Mouse (Mus musculus): Measurements from ENCODE around the gene Abcg2. TPM values are rescaled to one million over a fixed set of nuclear protein-coding genes. Genes with fewer than 3 reads are reported as not detected.
A peak's percentile ranks its signal among the peaks of the same experiment; 100 is the strongest.

The Abcg2 gene
- polyA plus RNA-seq, 1 experiment from 2014 or later = 99.1 TPM

DNA sequence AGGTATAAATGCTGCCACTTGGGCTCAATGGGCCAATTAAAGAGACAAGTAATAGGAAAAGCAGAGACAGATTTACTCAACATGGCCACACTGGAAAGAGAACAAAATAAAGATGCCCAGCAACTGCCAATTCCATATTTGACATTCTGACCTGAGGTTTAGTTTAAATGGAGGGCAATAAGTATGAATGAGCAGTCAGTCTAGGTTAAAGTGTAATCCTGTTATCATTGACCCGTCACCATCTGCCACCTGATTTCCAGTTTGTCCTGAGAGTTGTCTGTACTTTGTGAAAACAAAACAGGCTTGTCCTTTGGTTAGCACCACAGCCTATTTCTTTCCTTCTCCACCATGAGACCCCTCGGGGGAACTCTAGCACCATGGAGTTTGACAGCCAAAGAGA is 44.9 kb downstream of the Abcg2 start:
- no peaks in the 10 kb centered on the region for H3K36me3 ChIP-seq (ENCODE audit: control insufficient read depth, insufficient read depth, low read length)
- H3K27ac ChIP-seq (ENCODE audit: low read length) = no peak overlapping the region
- H3K4me2 ChIP-seq (ENCODE audit: low read depth, low read length) = no peak overlapping the region
- no peak overlapping the region for H3K4me3 ChIP-seq (ENCODE audit: low read length)
- H3K27me3 ChIP-seq (replicated peaks; ENCODE audit: control insufficient read depth, insufficient read depth, low read length) = no peaks in the 10 kb centered on the region
- H3K4me1 ChIP-seq (ENCODE audit: control insufficient read depth, insufficient read depth, low read length) = 0 out of 2 replicates have a peak, but pooled peaks cover 3% of the 10 kb centered on the region
- H3K9ac ChIP-seq (ENCODE audit: low read depth, low read length) = no peak overlapping the region
- WGBS = 62% methylated on average over 2 of the region's 2 CpGs
- H3K9me3 ChIP-seq (ENCODE audit: control insufficient read depth, low read length) = no peaks in the 10 kb centered on the region
- peak; percentile 73 for ATAC-seq

DNA sequence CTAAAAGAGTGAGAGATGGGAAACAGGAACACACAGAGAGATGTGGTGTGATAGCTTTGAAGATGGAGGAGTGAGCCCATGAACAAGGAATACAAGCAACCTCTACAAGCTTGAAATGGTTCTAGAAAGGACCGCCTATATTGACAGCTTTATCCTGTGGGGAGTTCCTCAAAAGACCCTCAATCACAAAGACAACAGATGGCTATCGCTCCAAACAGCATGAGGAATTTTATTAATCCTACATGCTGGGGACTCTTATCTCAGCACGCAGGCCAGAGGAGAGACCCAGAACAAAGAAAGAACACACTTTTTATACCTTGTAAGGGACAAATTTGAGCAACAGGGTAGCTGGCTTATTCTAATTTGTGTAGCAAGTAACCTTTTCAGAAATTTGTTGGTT is 48.1 kb downstream of the Abcg2 start:
- 71% methylated on average over 3 of the region's 3 CpGs for whole genome bisulfite sequencing
- ATAC-seq = no peak

DNA sequence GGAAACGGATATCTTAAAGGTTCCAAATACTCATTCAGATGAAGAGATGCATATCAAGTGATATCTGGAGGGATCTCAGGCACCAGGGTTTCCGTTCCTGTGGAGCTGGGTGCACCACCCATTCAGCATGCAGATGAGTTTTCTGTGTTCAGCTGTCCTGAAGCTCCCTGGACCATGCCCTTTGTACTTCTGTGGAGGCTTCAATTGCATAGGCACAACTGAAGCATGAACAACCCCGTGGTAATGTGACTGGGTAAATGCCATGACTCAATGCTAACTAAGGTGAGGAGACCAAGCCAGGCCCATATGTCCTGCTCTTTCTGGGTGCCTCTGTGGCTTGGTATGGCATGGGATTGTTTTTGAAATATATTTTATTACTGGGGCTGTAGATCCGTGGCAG is 49.4 kb downstream of the Abcg2 start:
- Histone ChIP-seq H3K27me3 (replicated peaks; ENCODE audit: control insufficient read depth, insufficient read depth, low read length) (no peaks in the 10 kb centered on the region), H3K4me3 (ENCODE audit: low read length) (no peak overlapping the region), H3K4me1 (ENCODE audit: control insufficient read depth, insufficient read depth, low read length) (peaks cover 7% of the 10 kb centered on the region), H3K36me3 (ENCODE audit: control insufficient read depth, insufficient read depth, low read length) (no peaks in the 10 kb centered on the region), H3K9me3 (ENCODE audit: control insufficient read depth, low read length) (no peaks in the 10 kb centered on the region), H3K27ac (ENCODE audit: low read length) (no peak overlapping the region; the same call in 1 of the 2 replicates), H3K4me2 (ENCODE audit: low read depth, low read length) (no peak overlapping the region), H3K9ac (ENCODE audit: low read depth, low read length) (no peak overlapping the region)
- peak; percentile 72 for ATAC-seq
- WGBS = 70% methylated on average over 4 of the region's 4 CpGs

More for the DNA sequence above, 48.1 kb downstream of the Abcg2 start:
- Histone ChIP-seq H3K27me3 (replicated peaks; ENCODE audit: control insufficient read depth, insufficient read depth, low read length) (no peaks in the 10 kb centered on the region), H3K9ac (ENCODE audit: low read depth, low read length) (no peak overlapping the region), H3K36me3 (ENCODE audit: control insufficient read depth, insufficient read depth, low read length) (no peaks in the 10 kb centered on the region), H3K4me3 (ENCODE audit: low read length) (no peak overlapping the region), H3K4me2 (ENCODE audit: low read depth, low read length) (no peak overlapping the region), H3K9me3 (ENCODE audit: control insufficient read depth, low read length) (no peaks in the 10 kb centered on the region), H3K4me1 (ENCODE audit: control insufficient read depth, insufficient read depth, low read length) (0 out of 2 replicates have a peak, but pooled peaks cover 3% of the 10 kb centered on the region), H3K27ac (ENCODE audit: low read length) (no peak overlapping the region)

- H3K4me2 ChIP-seq (ENCODE audit: low read depth, low read length) = no peak overlapping the region
- no peaks in the 10 kb centered on the region for H3K27me3 ChIP-seq (replicated peaks; ENCODE audit: control insufficient read depth, insufficient read depth, low read length)
- ATAC-seq = no peak
- no peak overlapping the region for H3K9ac ChIP-seq (ENCODE audit: low read depth, low read length)
- peaks cover 14% of the 10 kb centered on the region for H3K4me1 ChIP-seq (ENCODE audit: control insufficient read depth, insufficient read depth, low read length)
- H3K27ac ChIP-seq (ENCODE audit: low read length) = no peak overlapping the region
- no peaks in the 10 kb centered on the region for H3K36me3 ChIP-seq (ENCODE audit: control insufficient read depth, insufficient read depth, low read length)
- H3K9me3 ChIP-seq (ENCODE audit: control insufficient read depth, low read length) = no peaks in the 10 kb centered on the region
- no peak overlapping the region for H3K4me3 ChIP-seq (ENCODE audit: low read length)
Measured at GRCm38 (mm10) chr6:58638566-58638965, 54.2 kb downstream of the Abcg2 start.

- no peak overlapping the region for H3K9ac ChIP-seq (ENCODE audit: low read depth, low read length)
- H3K4me3 ChIP-seq (ENCODE audit: low read length) = no peak overlapping the region
- no peaks in the 10 kb centered on the region for H3K36me3 ChIP-seq (ENCODE audit: control insufficient read depth, insufficient read depth, low read length)
- no peaks in the 10 kb centered on the region for H3K9me3 ChIP-seq (ENCODE audit: control insufficient read depth, low read length)
- no peak for ATAC-seq
- H3K4me1 ChIP-seq (ENCODE audit: control insufficient read depth, insufficient read depth, low read length) = peaks cover 13% of the 10 kb centered on the region
- no peak overlapping the region for H3K27ac ChIP-seq (ENCODE audit: low read length)
- no peak overlapping the region for H3K4me2 ChIP-seq (ENCODE audit: low read depth, low read length)
- H3K27me3 ChIP-seq (replicated peaks; ENCODE audit: control insufficient read depth, insufficient read depth, low read length) = no peaks in the 10 kb centered on the region
- WGBS = 76% methylated on average over 2 of the region's 2 CpGs
Measured at GRCm38 (mm10) chr6:58639391-58639790, 55.1 kb downstream of the Abcg2 start.

- H3K4me2 ChIP-seq (ENCODE audit: low read depth, low read length) = peak overlapping the region; percentile 68
- no peaks in the 10 kb centered on the region for H3K9me3 ChIP-seq (ENCODE audit: control insufficient read depth, low read length)
- ATAC-seq = peak; percentile 95
- peak overlapping the region; percentile 83 for H3K9ac ChIP-seq (ENCODE audit: low read depth, low read length)
- H3K4me1 ChIP-seq (ENCODE audit: control insufficient read depth, insufficient read depth, low read length) = peaks cover 13% of the 10 kb centered on the region
- no peaks in the 10 kb centered on the region for H3K27me3 ChIP-seq (replicated peaks; ENCODE audit: control insufficient read depth, insufficient read depth, low read length)
- H3K4me3 ChIP-seq (ENCODE audit: low read length) = peak overlapping the region; percentile 81
- peak overlapping the region; percentile 86 for H3K27ac ChIP-seq (ENCODE audit: low read length)
- WGBS = under 1% methylated on average over 46 of the region's 50 CpGs
- H3K36me3 ChIP-seq (ENCODE audit: control insufficient read depth, insufficient read depth, low read length) = no peaks in the 10 kb centered on the region
Measured at GRCm38 (mm10) chr6:58640333-58641018, 56.2 kb downstream of the Abcg2 start.

DNA sequence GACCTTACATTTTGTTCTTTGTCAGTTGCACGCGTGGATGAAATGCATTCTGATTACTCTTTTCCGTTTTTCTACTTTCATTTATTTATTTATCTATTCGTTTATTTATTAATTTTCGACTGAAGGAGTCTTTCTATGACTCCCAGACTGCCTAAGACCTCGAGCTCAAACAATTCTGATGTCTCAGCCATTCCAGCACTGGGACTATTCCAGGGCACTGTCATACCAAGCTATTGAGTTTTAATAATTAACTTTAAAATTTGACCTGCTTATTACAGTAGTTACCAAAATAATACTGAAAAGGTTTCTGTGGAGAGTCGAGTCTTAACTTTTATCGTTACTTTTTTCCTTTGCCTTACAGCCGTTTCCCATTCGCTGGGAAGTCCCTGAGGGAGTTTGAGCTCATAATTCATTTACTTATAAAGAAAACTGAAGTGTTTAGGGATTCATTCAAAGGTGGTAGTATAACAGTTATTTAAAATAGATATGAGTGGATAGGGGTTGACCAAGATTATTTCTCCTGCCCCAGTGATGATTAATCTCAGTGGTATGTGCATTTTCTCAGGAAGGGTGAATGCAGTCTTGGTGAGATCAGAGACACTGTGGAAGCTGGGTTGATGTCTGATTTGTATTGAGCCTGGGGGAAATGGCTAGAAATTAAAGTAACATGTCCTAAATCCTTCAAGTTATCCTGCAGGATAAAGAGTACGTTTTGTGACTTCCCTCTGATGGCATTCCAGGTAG is 56.9 kb downstream of the Abcg2 start:
- Histone ChIP-seq H3K27ac (ENCODE audit: low read length) (peak overlapping the region; percentile 57), H3K9me3 (ENCODE audit: control insufficient read depth, low read length) (no peaks in the 10 kb centered on the region), H3K36me3 (ENCODE audit: control insufficient read depth, insufficient read depth, low read length) (no peaks in the 10 kb centered on the region), H3K4me3 (ENCODE audit: low read length) (peak overlapping the region; percentile 81), H3K9ac (ENCODE audit: low read depth, low read length) (peak overlapping the region; percentile 83), H3K4me2 (ENCODE audit: low read depth, low read length) (peak overlapping the region; percentile 68), H3K4me1 (ENCODE audit: control insufficient read depth, insufficient read depth, low read length) (peaks cover 13% of the 10 kb centered on the region), H3K27me3 (replicated peaks; ENCODE audit: control insufficient read depth, insufficient read depth, low read length) (no peaks in the 10 kb centered on the region)
- ATAC-seq = no peak
- WGBS = 24% methylated on average over 11 of the region's 11 CpGs

GRCm38 (mm10) chr6:58642191-58642590 is 57.9 kb downstream of the Abcg2 start:
- Histone ChIP-seq H3K27ac (ENCODE audit: low read length) (peak overlapping the region; percentile 70), H3K36me3 (ENCODE audit: control insufficient read depth, insufficient read depth, low read length) (no peaks in the 10 kb centered on the region), H3K9ac (ENCODE audit: low read depth, low read length) (no peak overlapping the region), H3K27me3 (replicated peaks; ENCODE audit: control insufficient read depth, insufficient read depth, low read length) (no peaks in the 10 kb centered on the region), H3K9me3 (ENCODE audit: control insufficient read depth, low read length) (no peaks in the 10 kb centered on the region), H3K4me1 (ENCODE audit: control insufficient read depth, insufficient read depth, low read length) (peaks cover 13% of the 10 kb centered on the region), H3K4me3 (ENCODE audit: low read length) (no peak overlapping the region), H3K4me2 (ENCODE audit: low read depth, low read length) (peak overlapping the region; percentile 14; the same call in 1 of the 2 replicates)
- WGBS = 71% methylated on average over 2 of the region's 2 CpGs
- peak; percentile 50 for ATAC-seq

GRCm38 (mm10) chr6:58644586-58644985 is 60.3 kb downstream of the Abcg2 start:
- H3K36me3 ChIP-seq (ENCODE audit: control insufficient read depth, insufficient read depth, low read length) = no peaks in the 10 kb centered on the region
- no peak overlapping the region for H3K27ac ChIP-seq (ENCODE audit: low read length)
- H3K4me1 ChIP-seq (ENCODE audit: control insufficient read depth, insufficient read depth, low read length) = peaks cover 9% of the 10 kb centered on the region; the same call in 1 of the 2 replicates
- no peak for ATAC-seq
- WGBS = 70% methylated on average over 2 of the region's 2 CpGs
- no peak overlapping the region for H3K9ac ChIP-seq (ENCODE audit: low read depth, low read length)
- H3K4me2 ChIP-seq (ENCODE audit: low read depth, low read length) = no peak overlapping the region
- H3K9me3 ChIP-seq (ENCODE audit: control insufficient read depth, low read length) = no peaks in the 10 kb centered on the region
- no peaks in the 10 kb centered on the region for H3K27me3 ChIP-seq (replicated peaks; ENCODE audit: control insufficient read depth, insufficient read depth, low read length)
- no peak overlapping the region for H3K4me3 ChIP-seq (ENCODE audit: low read length)
